Mouse (Mus musculus) stomach, embryonic 15.5 days (tissue): ENCODE data around the gene Fbxl7. TPM values are rescaled to one million over a fixed set of nuclear protein-coding genes. Genes with fewer than 3 reads are reported as not detected.

Source experiments
- ATAC-seq: fragments of 200-750 bp; cut with Nextera tagmentation; 2 replicates; pipeline ENCODE4 v1.8.0; 2017; ENCODE audit warnings: low read depth, moderate number of reproducible peaks, moderate TSS enrichment; ENCODE audit not compliant: insufficient read depth, low FRiP score
- H3K27ac ChIP-seq: fragments of 300-500 bp; sonication (generic); 2 replicates; pipeline ENCODE4 v1.5.1; 2015; ENCODE audit warnings: mild to moderate bottlenecking, inconsistent platforms
- H3K27me3 ChIP-seq: fragments of 300-500 bp; sonication (generic); replicated peaks from 2 replicates; pipeline ENCODE4 v1.6.1; 2015; ENCODE audit warnings: inconsistent platforms
- H3K36me3 ChIP-seq: fragments of 300-500 bp; sonication (generic); 2 replicates; pipeline ENCODE4 v1.6.1; 2015; ENCODE audit warnings: inconsistent platforms
- H3K4me1 ChIP-seq: fragments of 300-500 bp; sonication (generic); 2 replicates; pipeline ENCODE4 v1.6.1; 2015; ENCODE audit warnings: inconsistent platforms
- H3K4me2 ChIP-seq: fragments of 300-500 bp; sonication (generic); 2 replicates; pipeline ENCODE4 v1.6.1; 2015; ENCODE audit warnings: mild to moderate bottlenecking, inconsistent platforms
- H3K4me3 ChIP-seq: fragments of 300-500 bp; sonication (generic); replicated peaks from 2 replicates; pipeline ENCODE4 v1.5.1; 2015; ENCODE audit warnings: inconsistent platforms
- H3K9ac ChIP-seq: fragments of 300-500 bp; sonication (generic); 2 replicates; pipeline ENCODE4 v1.6.1; 2015; ENCODE audit warnings: inconsistent platforms
- H3K9me3 ChIP-seq: fragments of 300-500 bp; sonication (generic); 2 replicates; pipeline ENCODE4 v1.6.1; 2016; ENCODE audit warnings: inconsistent platforms
- WGBS: fragments of 180-500 bp; shearing (Covaris S2); methylation state at CpG from one replicate; pipeline ENCODE4 v1.1.7; 2015; 5-methylcytosine and 5-hydroxymethylcytosine counted together
- polyA plus RNA-seq: library from polyadenylated mRNA; unstranded; fragments of >200 nt; fragmentation: Nextera tagmentation; extraction: Ambion mirVana; gene quantifications from 2 replicates; pipeline ENCODE4 v1.2.1, GENCODE M21; 2015

Fbxl7 gene
- polyA plus RNA-seq, 1 experiment from 2014 or later = 14.4 TPM

GRCm38 (mm10) chr15:26804046-26804445, 91.3 kb downstream of the Fbxl7 start:
- no peak overlapping the region for H3K4me3 ChIP-seq
- no peak overlapping the region for H3K4me2 ChIP-seq
- no peaks in the 10 kb centered on the region for H3K27me3 ChIP-seq
- no peaks in the 10 kb centered on the region for H3K4me1 ChIP-seq
- H3K9ac ChIP-seq = no peak overlapping the region
- no peaks in the 10 kb centered on the region for H3K36me3 ChIP-seq
- 27% methylated on average over 5 of the region's 5 CpGs for WGBS
- no peak overlapping the region for H3K27ac ChIP-seq
- no peaks in the 10 kb centered on the region for H3K9me3 ChIP-seq
- ATAC-seq = no peak

- Histone ChIP-seq H3K4me1 (no peaks in the 10 kb centered on the region), H3K27me3 (no peaks in the 10 kb centered on the region), H3K27ac (no peak overlapping the region), H3K9ac (no peak overlapping the region), H3K36me3 (no peaks in the 10 kb centered on the region), H3K9me3 (no peaks in the 10 kb centered on the region), H3K4me3 (no peak overlapping the region), H3K4me2 (no peak overlapping the region)
- 57% methylated on average over 3 of the region's 3 CpGs for whole genome bisulfite sequencing
- ATAC-seq = no peak
These were observed 95.8 kb downstream of the Fbxl7 start for GRCm38 (mm10) chr15:26799457-26800021.

- Histone ChIP-seq H3K27me3 (no peaks in the 10 kb centered on the region), H3K36me3 (no peaks in the 10 kb centered on the region), H3K4me2 (no peak overlapping the region), H3K4me3 (no peak overlapping the region), H3K9me3 (no peaks in the 10 kb centered on the region), H3K27ac (no peak overlapping the region), H3K4me1 (no peaks in the 10 kb centered on the region), H3K9ac (no peak overlapping the region)
- 53% methylated on average over 2 of the region's 2 CpGs for WGBS
- ATAC-seq = no peak
These were observed 99.4 kb downstream of the Fbxl7 start for GRCm38 (mm10) chr15:26795937-26796336.

- no peak overlapping the region for H3K27ac ChIP-seq
- H3K4me3 ChIP-seq = no peak overlapping the region
- no peaks in the 10 kb centered on the region for H3K27me3 ChIP-seq
- no peaks in the 10 kb centered on the region for H3K4me1 ChIP-seq
- 34% methylated on average over 6 of the region's 6 CpGs for WGBS
- H3K4me2 ChIP-seq = no peak overlapping the region
- ATAC-seq = no peak
- no peak overlapping the region for H3K9ac ChIP-seq
- no peaks in the 10 kb centered on the region for H3K36me3 ChIP-seq
- no peaks in the 10 kb centered on the region for H3K9me3 ChIP-seq
These were observed 99.9 kb downstream of the Fbxl7 start for GRCm38 (mm10) chr15:26795518-26795917.

- no peaks in the 10 kb centered on the region for H3K9me3 ChIP-seq
- ATAC-seq = no peak
- H3K36me3 ChIP-seq = no peaks in the 10 kb centered on the region
- no peak overlapping the region for H3K4me2 ChIP-seq
- no peak overlapping the region for H3K27ac ChIP-seq
- H3K4me1 ChIP-seq = no peaks in the 10 kb centered on the region
- no peaks in the 10 kb centered on the region for H3K27me3 ChIP-seq
- H3K9ac ChIP-seq = no peak overlapping the region
- no peak overlapping the region for H3K4me3 ChIP-seq
- 48% methylated on average over 6 of the region's 6 CpGs for WGBS
These were observed 108.2 kb downstream of the Fbxl7 start for GRCm38 (mm10) chr15:26787148-26787547.

- ATAC-seq = no peak
- Histone ChIP-seq H3K27ac (no peak overlapping the region), H3K36me3 (no peaks in the 10 kb centered on the region), H3K9me3 (no peaks in the 10 kb centered on the region), H3K4me3 (no peak overlapping the region), H3K4me1 (no peaks in the 10 kb centered on the region), H3K9ac (no peak overlapping the region), H3K4me2 (no peak overlapping the region), H3K27me3 (no peaks in the 10 kb centered on the region)
- 90% methylated on average over 3 of the region's 3 CpGs for WGBS
These were observed 114.8 kb downstream of the Fbxl7 start for GRCm38 (mm10) chr15:26780557-26780956.

- 34% methylated on average over 4 of the region's 4 CpGs for WGBS
These were observed 116.3 kb downstream of the Fbxl7 start for GRCm38 (mm10) chr15:26779129-26779528.

GRCm38 (mm10) chr15:26775720-26776119, 119.7 kb downstream of the Fbxl7 start:
- H3K4me2 ChIP-seq = no peak overlapping the region
- H3K27ac ChIP-seq = no peak overlapping the region
- H3K9me3 ChIP-seq = no peaks in the 10 kb centered on the region
- ATAC-seq = no peak
- H3K36me3 ChIP-seq = no peaks in the 10 kb centered on the region
- no peak overlapping the region for H3K9ac ChIP-seq
- no peaks in the 10 kb centered on the region for H3K27me3 ChIP-seq
- no peaks in the 10 kb centered on the region for H3K4me1 ChIP-seq
- H3K4me3 ChIP-seq = no peak overlapping the region

More at GRCm38 (mm10) chr15:26779129-26779528, 116.3 kb downstream of the Fbxl7 start:
- Histone ChIP-seq H3K36me3 (no peaks in the 10 kb centered on the region), H3K4me2 (no peak overlapping the region), H3K4me1 (no peaks in the 10 kb centered on the region), H3K4me3 (no peak overlapping the region), H3K9ac (no peak overlapping the region), H3K9me3 (no peaks in the 10 kb centered on the region), H3K27me3 (no peaks in the 10 kb centered on the region), H3K27ac (no peak overlapping the region)
- no peak; the same call in 1 of the 2 replicates for ATAC-seq

GRCm38 (mm10) chr15:26774895-26775294, 120.5 kb downstream of the Fbxl7 start:
- H3K9ac ChIP-seq = no peak overlapping the region
- H3K9me3 ChIP-seq = no peaks in the 10 kb centered on the region
- no peak overlapping the region for H3K4me3 ChIP-seq
- H3K4me2 ChIP-seq = no peak overlapping the region
- H3K27ac ChIP-seq = no peak overlapping the region
- H3K4me1 ChIP-seq = no peaks in the 10 kb centered on the region
- no peaks in the 10 kb centered on the region for H3K27me3 ChIP-seq
- H3K36me3 ChIP-seq = no peaks in the 10 kb centered on the region
- no peak for ATAC-seq
- WGBS = 87% methylated on average over 2 of the region's 2 CpGs

- no peaks in the 10 kb centered on the region for H3K4me1 ChIP-seq
- no peak for ATAC-seq
- H3K4me3 ChIP-seq = no peak overlapping the region
- 59% methylated on average over 4 of the region's 4 CpGs for WGBS
- H3K4me2 ChIP-seq = no peak overlapping the region
- H3K9ac ChIP-seq = no peak overlapping the region
- H3K36me3 ChIP-seq = no peaks in the 10 kb centered on the region
- H3K27me3 ChIP-seq = no peaks in the 10 kb centered on the region
- no peaks in the 10 kb centered on the region for H3K9me3 ChIP-seq
- no peak overlapping the region for H3K27ac ChIP-seq
These were observed 133.7 kb downstream of the Fbxl7 start for GRCm38 (mm10) chr15:26761651-26762050.

GRCm38 (mm10) chr15:26748484-26748883, 146.9 kb downstream of the Fbxl7 start:
- ATAC-seq = no peak
- no peak overlapping the region for H3K9ac ChIP-seq
- no peaks in the 10 kb centered on the region for H3K9me3 ChIP-seq
- no peaks in the 10 kb centered on the region for H3K27me3 ChIP-seq
- no peak overlapping the region for H3K4me2 ChIP-seq
- H3K36me3 ChIP-seq = no peaks in the 10 kb centered on the region
- no peaks in the 10 kb centered on the region for H3K4me1 ChIP-seq
- H3K27ac ChIP-seq = no peak overlapping the region
- 96% methylated on average over 3 of the region's 3 CpGs for WGBS
- H3K4me3 ChIP-seq = no peak overlapping the region

- Histone ChIP-seq H3K4me2 (no peak overlapping the region), H3K9ac (no peak overlapping the region), H3K27ac (no peak overlapping the region), H3K27me3 (no peaks in the 10 kb centered on the region), H3K9me3 (no peaks in the 10 kb centered on the region), H3K4me1 (no peaks in the 10 kb centered on the region), H3K36me3 (no peaks in the 10 kb centered on the region), H3K4me3 (no peak overlapping the region)
- no peak for ATAC-seq
- WGBS = 71% methylated on average over 2 of the region's 2 CpGs
These were observed 163.0 kb downstream of the Fbxl7 start for GRCm38 (mm10) chr15:26732366-26732765.

- Histone ChIP-seq H3K36me3 (no peaks in the 10 kb centered on the region), H3K4me2 (no peak overlapping the region), H3K4me1 (no peaks in the 10 kb centered on the region), H3K9me3 (no peaks in the 10 kb centered on the region), H3K4me3 (no peak overlapping the region), H3K27me3 (no peaks in the 10 kb centered on the region), H3K27ac (no peak overlapping the region), H3K9ac (no peak overlapping the region)
- no peak for ATAC-seq
- 40% methylated on average over 2 of the region's 2 CpGs for WGBS
These were observed 164.6 kb downstream of the Fbxl7 start for GRCm38 (mm10) chr15:26730760-26731159.
